Mouse (Mus musculus) leukemia stem cell, adult 10-12 weeks (primary cell): ENCODE results near the gene Polr2j. TPM values are rescaled to one million over a fixed set of nuclear protein-coding genes. Genes with fewer than 3 reads are reported as not detected.

Experiments used
- polyA plus RNA-seq: library from polyadenylated mRNA; stranded (reverse); fragments of >175 nt; gene quantifications from 2 replicates; pipeline ENCODE4 v1.2.3, GENCODE M21; 2012; ENCODE audit warnings: low replicate concordance

Gene Polr2j
- 16.3 and 42.3 TPM in 2 replicates for polyA plus RNA-seq

DNA sequence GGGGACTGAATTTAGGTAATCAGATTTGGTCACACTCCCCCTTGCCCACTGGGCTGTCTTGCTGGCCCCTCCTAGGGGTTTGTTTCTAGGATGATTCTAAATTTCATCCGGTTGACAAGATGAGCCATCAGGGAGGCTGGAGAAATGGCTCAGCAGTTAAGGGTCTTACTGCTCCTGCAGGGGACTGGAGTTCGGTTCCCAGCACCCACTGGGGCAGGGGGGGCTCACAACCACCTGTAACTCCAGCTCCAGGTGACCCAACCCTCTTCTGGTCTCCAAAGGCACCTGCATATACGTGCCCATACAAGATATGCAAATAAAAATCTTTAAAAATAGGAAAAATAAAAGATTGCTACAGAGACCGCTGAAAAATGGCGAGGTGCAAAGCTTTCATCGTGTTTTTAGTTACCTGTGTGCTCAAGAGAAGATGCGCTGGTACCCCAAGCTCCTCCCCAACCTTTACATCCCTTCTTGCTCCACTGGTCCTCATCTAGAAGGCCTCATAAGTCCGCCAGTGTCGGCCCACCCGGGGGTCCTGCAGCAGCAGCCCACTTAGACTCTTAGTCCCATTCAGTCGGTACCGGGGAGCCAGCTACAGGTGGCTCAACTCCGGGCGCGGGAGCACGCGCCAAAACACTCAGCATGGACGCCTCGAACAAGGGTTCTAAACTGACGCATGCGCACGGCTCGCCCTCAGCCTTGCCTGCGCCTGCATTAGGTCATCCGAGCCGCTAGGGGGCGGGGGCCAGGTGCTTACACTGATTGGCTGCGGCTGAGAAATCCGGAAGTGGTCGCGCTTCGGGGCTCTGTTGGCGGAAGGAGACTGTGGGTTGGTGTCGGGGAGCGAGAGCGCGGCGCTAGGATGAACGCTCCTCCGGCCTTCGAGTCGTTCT, at the start of gene Polr2j:
Polr2j (plus strand) TSS at position 741 of the 893 bp plus-strand sequence.

DNA sequence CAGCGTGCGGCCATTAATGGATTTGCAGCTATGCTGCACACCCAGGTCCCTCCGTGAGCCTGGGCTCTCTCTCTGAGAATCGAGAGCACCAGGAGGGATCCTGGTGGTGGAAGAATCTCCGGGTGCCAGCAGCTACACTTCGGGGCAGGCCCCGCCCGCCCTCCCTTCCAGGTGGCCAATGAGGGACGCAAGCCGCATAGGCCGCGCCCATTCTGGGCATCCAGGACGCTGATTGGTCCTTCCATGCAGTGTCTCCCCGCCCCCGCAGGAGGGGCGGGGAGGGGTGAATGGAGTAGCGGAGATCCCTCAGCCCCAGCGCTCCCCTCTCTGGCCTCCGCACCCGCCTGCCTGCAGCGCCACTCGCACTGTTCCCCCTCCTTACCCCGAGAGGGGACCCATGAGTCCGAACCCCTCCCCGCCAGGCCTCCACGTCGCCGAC, 32.7 kb upstream of the Polr2j start, which contains the start of gene Rasa4:
Rasa4 (plus strand) TSS at position 248 of the 439 bp plus-strand sequence.

DNA sequence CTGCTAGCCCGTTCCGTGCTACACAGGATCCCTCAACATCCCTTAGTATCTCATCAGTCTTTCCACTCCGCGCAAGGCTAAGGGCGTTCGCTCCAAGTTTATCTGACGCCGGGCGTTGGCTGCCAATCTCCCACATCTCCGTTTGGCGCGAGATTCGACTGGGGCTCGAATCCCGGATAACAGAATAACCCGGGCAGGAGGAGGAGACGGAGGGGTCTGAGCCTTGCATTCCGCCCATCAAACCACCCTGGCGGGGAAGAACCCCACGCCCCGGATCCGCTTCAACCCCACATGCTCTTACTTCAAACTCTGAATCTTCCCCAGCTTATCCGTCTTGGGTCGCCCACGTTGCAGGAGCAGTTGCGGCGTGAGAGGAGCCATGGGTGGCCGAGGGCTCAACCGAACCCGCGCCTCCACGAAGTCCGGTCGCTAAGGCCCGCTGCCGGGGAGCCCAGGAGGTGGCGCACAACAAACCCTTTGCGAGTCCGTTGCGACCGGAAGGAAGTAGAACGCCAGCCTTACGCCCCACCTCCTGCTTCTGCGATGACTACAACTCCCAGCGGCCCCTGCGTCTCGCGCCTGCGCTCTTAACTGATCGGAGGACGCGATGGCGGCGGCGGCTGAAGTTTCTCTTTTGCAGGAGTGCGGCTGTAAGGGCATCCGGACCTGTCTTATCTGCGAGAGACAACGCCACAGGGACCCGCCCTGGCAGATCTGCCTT, 19.3 kb downstream of the Polr2j start, which contains the start of the genes Lrwd1 and Alkbh4:
Lrwd1 (minus strand) TSS at position 504 of the 721 bp plus-strand sequence.
Alkbh4 (plus strand) TSS at position 576 of the 721 bp plus-strand sequence.

DNA sequence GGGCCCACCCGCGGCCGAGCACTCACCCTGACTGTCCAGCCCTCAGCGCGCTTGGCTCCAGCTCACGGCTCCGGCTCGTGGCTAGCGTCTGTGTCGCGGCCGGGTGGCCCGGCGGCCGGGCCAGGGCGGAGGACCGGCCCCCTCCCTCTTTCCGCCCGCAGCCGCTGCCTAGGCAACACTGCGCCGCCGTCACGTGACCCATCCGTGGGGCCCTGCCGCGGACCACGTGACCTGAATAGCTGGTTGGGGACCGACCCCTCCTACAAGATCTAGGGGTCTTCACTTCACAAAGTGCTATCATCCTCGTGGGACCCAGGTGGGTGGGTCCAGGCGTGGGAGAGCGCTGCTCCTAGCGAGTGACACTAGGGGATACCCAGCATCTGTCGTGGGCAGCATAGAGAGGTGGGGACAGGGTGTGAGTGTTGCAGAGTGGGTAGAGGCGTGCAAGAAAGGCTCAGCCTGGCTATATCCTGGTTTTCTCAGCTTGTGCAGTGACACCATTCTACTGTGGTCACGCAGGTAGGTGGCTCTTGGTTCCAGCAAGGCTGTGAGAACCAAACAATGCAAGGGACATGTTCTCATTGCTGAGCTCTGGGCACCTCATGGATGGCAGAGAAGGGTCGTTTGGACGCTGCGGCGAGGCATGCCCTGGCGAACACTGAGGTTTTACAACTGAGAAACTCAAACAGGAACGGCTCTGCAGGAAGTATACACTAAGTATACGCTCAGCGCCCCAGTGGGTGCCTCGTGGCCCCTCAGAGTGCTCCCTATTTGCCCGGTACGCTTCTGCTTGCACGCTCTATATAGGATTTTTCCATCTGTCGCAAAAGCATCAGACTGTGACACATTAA, 54.3 kb downstream of the Polr2j start, which contains the start of gene Orai2:
Orai2 (minus strand) TSS at position 202 of the 851 bp plus-strand sequence.

Other genes with a start within 250 kb of the Polr2j start
- gene Hspb1, start 228.7 kb upstream of the Polr2j start, polyA plus RNA-seq: 0.27 and 0.68 TPM in 2 replicates
- gene Ywhag, start 182.0 kb upstream of the Polr2j start, polyA plus RNA-seq: 66.6 and 168 TPM in 2 replicates
- gene Ssc4d, start 142.1 kb upstream of the Polr2j start, polyA plus RNA-seq: 0.08 and 0.55 TPM in 2 replicates
- gene Zp3, start 136.5 kb upstream of the Polr2j start, polyA plus RNA-seq: not detected in 2 replicates
- gene Dtx2, start 121.8 kb upstream of the Polr2j start, polyA plus RNA-seq: 22.8 and 36.0 TPM in 2 replicates
- gene Upk3b, start 78.1 kb upstream of the Polr2j start, polyA plus RNA-seq: 0.14 and 0.20 TPM in 2 replicates
- not detected in 2 replicates for gene Upk3bl, start 62.1 kb upstream of the Polr2j start, polyA plus RNA-seq
- gene Rasa4, start 32.7 kb upstream of the Polr2j start, polyA plus RNA-seq: 8.1 and 9.3 TPM in 2 replicates
- 98.4 and 153 TPM in 2 replicates for gene Lrwd1, start 19.4 kb downstream of the Polr2j start, polyA plus RNA-seq
- gene Alkbh4, start 19.5 kb downstream of the Polr2j start, polyA plus RNA-seq: 36.7 and 46.7 TPM in 2 replicates
- 16.6 and 22.8 TPM in 2 replicates for gene Orai2, start 54.1 kb downstream of the Polr2j start, polyA plus RNA-seq
- 15.0 and 69.6 TPM in 2 replicates for gene Prkrip1, start 82.3 kb downstream of the Polr2j start, polyA plus RNA-seq
- gene Sh2b2, start 129.9 kb downstream of the Polr2j start, polyA plus RNA-seq: 19.7 and 31.1 TPM in 2 replicates